Mouse (Mus musculus): ENCODE measurements around the gene Nat8f7. TPM values are rescaled to one million over a fixed set of nuclear protein-coding genes. Genes with fewer than 3 reads are reported as not detected.
A peak's percentile ranks its signal among the peaks of the same experiment; 100 is the strongest.
"Not testable (repeated sequence)": the region's sequence is repeated elsewhere in the genome, so short reads cannot be mapped to it uniquely, and the experiment has no call there.

Gene Nat8f7
- total RNA-seq (2021): under 1 TPM in 1 of 2 experiments, not detected in 1; 0.31 TPM
- long read RNA-seq, experiment 1, partial matches to known transcripts: 0 of 1 reads
- long read RNA-seq, experiment 1, other reads (novel, unspliced or antisense): 0 of 1 reads
- long read RNA-seq, experiment 2: 0 reads

DNA sequence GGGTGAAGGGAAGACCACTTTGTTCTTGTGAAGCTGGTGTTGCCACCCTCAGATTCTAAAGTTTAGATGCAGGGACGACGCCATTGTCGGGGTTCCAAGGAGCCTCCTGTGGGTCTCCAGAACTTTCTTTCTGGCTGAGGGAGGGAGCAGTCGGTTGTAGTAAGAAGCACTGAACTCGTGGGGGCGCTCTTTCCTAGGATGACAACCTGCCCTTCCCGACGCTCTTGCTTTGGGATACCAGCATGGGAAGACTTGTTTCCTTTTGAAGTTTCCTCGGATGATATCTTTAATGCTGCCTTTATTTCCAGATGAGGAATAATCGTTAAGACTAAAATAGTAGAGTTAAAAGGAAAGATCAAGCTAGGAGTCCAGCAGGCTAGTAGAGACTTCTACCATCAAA lies at the start of gene Nat8f7:
Gene Nat8f7 (minus strand): TSS at position 101 of the 400 bp plus-strand sequence.
- DNase-seq: peak; percentile 8 to 11

DNA sequence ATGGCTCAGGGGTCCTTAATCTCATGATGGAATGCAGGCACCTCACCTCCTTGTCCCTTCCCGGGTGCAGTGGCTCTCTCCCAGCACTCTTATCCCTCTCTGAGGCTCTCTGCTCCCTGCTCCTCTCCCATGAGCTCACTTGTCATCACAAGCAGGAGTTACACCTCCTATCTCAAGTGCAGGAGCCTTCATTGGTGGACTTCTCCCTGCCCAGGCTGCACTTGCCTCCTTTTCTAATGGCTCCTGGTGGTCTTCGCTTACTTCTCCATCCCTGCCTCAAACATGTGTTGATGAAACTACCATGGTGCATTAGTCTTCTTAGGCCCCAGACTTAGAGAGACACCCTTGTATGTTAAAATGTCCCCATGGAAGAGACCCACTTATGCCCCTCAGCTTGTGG lies 49.7 kb upstream of the Nat8f7 start:
- DNase-seq: not testable (repeated sequence)

DNA sequence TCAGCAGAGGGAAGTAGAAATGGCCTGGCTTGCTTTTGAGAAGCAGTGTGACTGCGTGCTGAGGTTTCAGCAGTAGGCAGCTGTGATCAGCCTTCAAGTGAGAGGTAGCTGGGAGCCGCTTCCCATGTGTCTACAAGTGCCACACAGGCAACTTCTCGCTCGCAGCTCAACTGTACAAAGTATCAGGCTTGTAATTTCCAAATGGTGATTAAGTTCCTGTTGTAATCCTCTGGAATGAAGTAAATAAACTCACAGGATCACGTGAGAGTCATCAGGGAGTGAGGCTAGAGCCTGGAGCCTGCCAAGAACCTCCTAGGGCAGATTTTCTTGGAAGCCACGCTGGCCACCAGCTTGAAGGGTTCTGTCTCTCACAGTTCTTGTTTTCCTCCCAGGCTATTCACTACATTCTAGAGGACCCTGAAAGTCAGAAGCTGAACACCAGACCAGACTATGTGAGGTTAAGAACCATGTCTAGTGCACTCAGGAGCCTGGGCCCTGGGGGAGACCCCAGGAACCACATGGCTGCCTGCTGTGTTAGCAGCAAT lies 42.8 kb upstream of the Nat8f7 start:
- DNase-seq: peak; percentile 23 to 25

DNA sequence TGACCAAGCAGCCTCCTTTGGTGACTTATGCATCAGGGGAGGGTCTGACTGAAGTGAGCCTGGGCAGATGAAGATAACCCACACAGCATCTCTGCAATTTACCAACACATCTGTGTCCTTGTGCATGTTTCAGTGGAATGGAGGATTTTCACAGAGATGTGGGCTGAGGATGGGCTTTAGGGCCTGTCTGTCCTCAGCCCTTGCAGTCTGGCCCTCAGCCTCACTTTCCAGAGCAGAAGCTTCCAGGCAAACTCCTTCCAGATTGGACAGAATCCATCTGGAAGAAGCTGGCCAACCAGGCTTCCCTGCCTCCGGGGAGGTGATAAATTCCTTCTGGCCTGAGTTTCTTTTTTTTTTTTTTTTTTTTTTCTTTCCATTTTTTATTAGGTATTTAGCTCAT lies 3.4 kb downstream of the Nat8f7 start:
- DNase-seq: not testable (repeated sequence)

DNA sequence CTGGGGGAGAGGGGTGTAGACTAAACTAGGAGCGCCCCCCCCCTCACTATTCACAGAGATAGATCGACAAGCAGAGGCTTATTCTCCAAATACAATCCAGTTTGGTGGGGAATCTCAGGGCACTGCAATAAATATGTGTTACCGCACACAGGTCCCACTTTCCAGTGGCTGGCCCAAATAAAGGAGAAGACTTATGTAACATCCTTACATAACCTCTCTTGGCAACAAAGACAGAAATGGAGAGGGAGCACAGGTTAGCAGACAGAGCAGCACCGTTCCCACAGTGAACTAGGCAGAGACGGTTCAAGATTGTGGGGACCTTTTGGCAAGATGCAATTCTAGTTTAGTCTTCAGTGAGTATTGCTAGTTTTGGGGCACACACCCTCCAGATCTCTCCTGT lies 3.8 kb downstream of the Nat8f7 start:
- not testable (repeated sequence) for DNase-seq

DNA sequence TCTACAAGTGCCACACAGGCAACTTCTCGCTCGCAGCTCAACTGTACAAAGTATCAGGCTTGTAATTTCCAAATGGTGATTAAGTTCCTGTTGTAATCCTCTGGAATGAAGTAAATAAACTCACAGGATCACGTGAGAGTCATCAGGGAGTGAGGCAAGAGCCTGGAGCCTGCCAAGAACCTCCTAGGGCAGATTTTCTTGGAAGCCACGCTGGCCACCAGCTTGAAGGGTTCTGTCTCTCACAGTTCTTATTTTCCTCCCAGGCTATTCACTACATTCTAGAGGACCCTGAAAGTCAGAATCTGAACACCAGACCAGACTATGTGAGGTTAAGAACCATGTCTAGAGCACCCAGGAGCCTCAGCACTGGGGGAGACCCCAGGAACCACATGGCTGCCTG lies 11.1 kb downstream of the Nat8f7 start:
- DNase-seq: peak; percentile 68 to 76

Small RNA genes lying within 50 kb of the gene (microRNA-seq; reads per million reads assigned to microRNA genes)
- 0 reads per million in 2 experiments for gene Gm27317

Other genes with a start within 250 kb of the Nat8f7 start
- gene Fbxo41, start 210.2 kb downstream of the Nat8f7 start, total RNA-seq (2021): not detected
- not detected for gene Egr4, start 199.6 kb downstream of the Nat8f7 start, total RNA-seq (2021)
- 1 to 10 TPM; 1.8 to 2.2 TPM for gene Alms1, start 125.7 kb downstream of the Nat8f7 start, total RNA-seq (2021)
- gene Nat8f3, start 52.5 kb upstream of the Nat8f7 start, total RNA-seq (2021): under 1 TPM in 1 of 2 experiments, not detected in 1; 0.20 TPM
- not detected for gene Nat8f6, start 107.7 kb upstream of the Nat8f7 start, total RNA-seq (2021)
- not detected for gene Nat8f5, start 107.8 kb upstream of the Nat8f7 start, total RNA-seq (2021)
- gene Nat8, start 118.9 kb upstream of the Nat8f7 start, total RNA-seq (2021): not detected
- gene Nat8f2, start 156.0 kb upstream of the Nat8f7 start, total RNA-seq (2021): under 1 TPM in 1 of 2 experiments, not detected in 1; 0.08 TPM
- gene Nat8f4, start 191.7 kb upstream of the Nat8f7 start, total RNA-seq (2021): 1 to 10 TPM in 1 of 2 experiments, under 1 TPM in 1; 0.97 to 1.1 TPM
- gene Tprkb, start 198.7 kb upstream of the Nat8f7 start, total RNA-seq (2021): 10 to 100 TPM; 13.3 to 13.5 TPM
- gene Nat8f1, start 202.5 kb upstream of the Nat8f7 start, total RNA-seq (2021): 1 to 10 TPM; 2.8 to 3.2 TPM
- gene Dusp11, start 248.5 kb upstream of the Nat8f7 start, total RNA-seq (2021): 10 to 100 TPM; 29.3 to 38.4 TPM